Mouse (Mus musculus) liver, embryonic 12.5 days (tissue): ENCODE measurements around the gene Thumpd2. TPM values are rescaled to one million over a fixed set of nuclear protein-coding genes. Genes with fewer than 3 reads are reported as not detected.

Experiments
- ATAC-seq: fragments of 200-750 bp; cut with Nextera tagmentation; 2 replicates; pipeline ENCODE4 v1.8.0; 2017; ENCODE audit warnings: moderate number of reproducible peaks, mild to moderate bottlenecking, moderate library complexity
- H3K27ac ChIP-seq: fragments of 300-500 bp; sonication (generic); 2 replicates; pipeline ENCODE4 v1.5.1; 2016; ENCODE audit warnings: mild to moderate bottlenecking
- H3K27me3 ChIP-seq: fragments of 300-500 bp; sonication (generic); replicated peaks from 2 replicates; pipeline ENCODE4 v1.6.1; 2016; ENCODE audit warnings: mild to moderate bottlenecking, moderate library complexity
- H3K36me3 ChIP-seq: fragments of 300-500 bp; sonication (generic); 2 replicates; pipeline ENCODE4 v1.6.1; 2016; ENCODE audit warnings: mild to moderate bottlenecking, moderate library complexity
- H3K4me1 ChIP-seq: fragments of 300-500 bp; sonication (generic); 2 replicates; pipeline ENCODE4 v1.6.1; 2016
- H3K4me2 ChIP-seq: fragments of 300-500 bp; sonication (generic); 2 replicates; pipeline ENCODE4 v1.6.1; 2016; ENCODE audit warnings: mild to moderate bottlenecking, moderate library complexity
- H3K4me3 ChIP-seq: fragments of 300-500 bp; sonication (generic); 2 replicates; pipeline ENCODE4 v1.5.1; 2016; ENCODE audit warnings: mild to moderate bottlenecking, moderate library complexity
- H3K9ac ChIP-seq: fragments of 300-500 bp; sonication (generic); 2 replicates; pipeline ENCODE4 v1.6.1; 2016; ENCODE audit warnings: mild to moderate bottlenecking, moderate library complexity
- H3K9me3 ChIP-seq: fragments of 300-500 bp; sonication (generic); replicated peaks from 2 replicates; pipeline ENCODE4 v1.6.1; 2016; ENCODE audit warnings: mild to moderate bottlenecking, moderate library complexity
- WGBS: fragments of 180-500 bp; shearing (Covaris S2); methylation state at CpG from one replicate; pipeline ENCODE4 v1.1.7; 2016; ENCODE audit not compliant: insufficient replicate concordance; 5-methylcytosine and 5-hydroxymethylcytosine counted together
- polyA plus RNA-seq: library from polyadenylated mRNA; unstranded; fragments of >200 nt; fragmentation: Nextera tagmentation; extraction: Ambion mirVana; gene quantifications from 2 replicates; pipeline ENCODE4 v1.2.1, GENCODE M21; 2016

The Thumpd2 gene
- polyA plus RNA-seq, 1 experiment from 2014 or later, result 9.3 TPM

DNA sequence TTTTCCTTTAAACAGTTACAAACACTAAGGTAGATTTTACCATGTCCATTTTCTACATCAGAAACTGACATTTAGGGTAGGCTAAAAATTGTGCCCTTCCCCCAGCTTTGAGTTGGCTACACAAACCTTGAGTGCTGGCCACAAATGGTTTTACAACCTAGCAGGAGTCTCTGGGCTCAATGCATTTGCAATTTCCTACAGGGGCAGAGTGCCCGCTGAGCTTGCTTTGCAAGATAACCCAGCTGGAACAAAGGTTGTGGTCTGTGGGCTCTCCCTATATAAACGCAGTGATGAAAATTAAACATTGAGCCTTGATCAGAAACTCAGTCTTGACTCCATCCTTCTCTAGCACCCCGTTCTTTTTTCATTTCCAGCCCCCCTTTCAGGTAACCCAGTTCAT, 8.8 kb downstream of the Thumpd2 start:
- no peak overlapping the region for H3K4me2 ChIP-seq
- 70% methylated on average over 3 of the region's 3 CpGs for WGBS
- ATAC-seq, result no peak
- H3K9ac ChIP-seq, result no peak overlapping the region
- no peaks in the 10 kb centered on the region for H3K9me3 ChIP-seq
- H3K4me1 ChIP-seq, result peaks cover 23% of the 10 kb centered on the region
- H3K27ac ChIP-seq, result no peak overlapping the region
- no peaks in the 10 kb centered on the region for H3K27me3 ChIP-seq
- H3K36me3 ChIP-seq, result peaks cover 58% of the 10 kb centered on the region
- no peak overlapping the region for H3K4me3 ChIP-seq

- Histone ChIP-seq H3K4me3 (no peak overlapping the region), H3K4me2 (no peak overlapping the region), H3K27ac (no peak overlapping the region), H3K4me1 (peaks cover 23% of the 10 kb centered on the region), H3K27me3 (no peaks in the 10 kb centered on the region), H3K36me3 (peaks cover 57% of the 10 kb centered on the region), H3K9ac (no peak overlapping the region), H3K9me3 (no peaks in the 10 kb centered on the region)
- 84% methylated on average over 5 of the region's 5 CpGs for WGBS
- ATAC-seq, result no peak
These were observed 9.4 kb downstream of the Thumpd2 start for GRCm38 (mm10) chr17:81055522-81055921.

DNA sequence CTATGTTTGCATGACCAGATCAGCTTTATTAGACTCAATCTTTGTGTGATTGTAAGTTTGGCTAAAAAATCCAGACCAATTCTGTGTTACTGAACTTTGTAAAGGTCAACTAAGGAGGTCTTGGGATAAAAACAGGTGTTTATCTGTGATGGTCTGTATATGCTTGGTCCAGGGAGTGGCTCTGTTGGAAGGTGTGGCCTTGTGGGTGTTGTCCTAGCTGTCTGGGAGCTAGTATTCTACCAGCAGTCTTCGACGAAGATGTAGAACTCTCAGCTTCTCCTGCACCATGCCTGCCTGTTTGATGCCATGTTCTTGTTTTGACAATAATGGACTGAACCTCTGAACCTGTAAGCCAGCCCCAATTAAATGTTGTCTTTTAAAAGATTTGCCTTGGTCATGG, 11.6 kb downstream of the Thumpd2 start:
- H3K36me3 ChIP-seq, result peaks cover 63% of the 10 kb centered on the region
- no peaks in the 10 kb centered on the region for H3K27me3 ChIP-seq
- no peak overlapping the region for H3K4me3 ChIP-seq
- no peak overlapping the region for H3K4me2 ChIP-seq
- 69% methylated on average over 2 of the region's 2 CpGs for WGBS
- peaks cover 27% of the 10 kb centered on the region for H3K4me1 ChIP-seq
- no peak overlapping the region for H3K27ac ChIP-seq
- ATAC-seq, result peak; percentile 87
- no peaks in the 10 kb centered on the region for H3K9me3 ChIP-seq
- H3K9ac ChIP-seq, result no peak overlapping the region

DNA sequence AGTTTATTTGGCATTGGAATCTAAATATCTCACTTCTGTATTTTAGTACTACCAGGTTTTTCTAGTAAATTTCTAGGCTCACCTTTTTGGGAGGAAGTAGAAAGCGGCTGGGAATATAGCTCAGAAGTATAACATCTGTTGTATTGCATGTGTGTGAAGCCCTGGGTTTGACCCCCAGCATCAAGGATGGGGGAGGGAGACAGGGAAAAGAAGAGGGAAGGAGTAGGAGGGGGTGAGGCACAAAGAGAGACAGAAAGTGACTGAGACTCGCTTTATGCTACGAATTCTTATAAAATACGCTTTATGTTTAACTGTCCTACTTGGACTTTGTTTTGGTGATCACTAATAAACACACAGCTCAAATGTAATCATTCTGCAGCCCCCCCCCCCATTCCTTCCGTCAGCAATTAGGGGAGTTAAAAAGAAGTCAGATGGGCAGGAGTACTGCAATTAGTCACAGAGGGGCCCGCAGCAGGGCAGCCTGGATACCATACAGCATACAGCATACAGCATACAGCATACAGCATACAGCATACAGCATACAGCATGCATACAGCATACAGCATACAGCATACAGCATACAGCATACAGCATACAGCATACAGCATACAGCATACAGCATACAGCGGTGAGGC, 16.8 kb downstream of the Thumpd2 start:
- H3K9ac ChIP-seq, result no peak overlapping the region

DNA sequence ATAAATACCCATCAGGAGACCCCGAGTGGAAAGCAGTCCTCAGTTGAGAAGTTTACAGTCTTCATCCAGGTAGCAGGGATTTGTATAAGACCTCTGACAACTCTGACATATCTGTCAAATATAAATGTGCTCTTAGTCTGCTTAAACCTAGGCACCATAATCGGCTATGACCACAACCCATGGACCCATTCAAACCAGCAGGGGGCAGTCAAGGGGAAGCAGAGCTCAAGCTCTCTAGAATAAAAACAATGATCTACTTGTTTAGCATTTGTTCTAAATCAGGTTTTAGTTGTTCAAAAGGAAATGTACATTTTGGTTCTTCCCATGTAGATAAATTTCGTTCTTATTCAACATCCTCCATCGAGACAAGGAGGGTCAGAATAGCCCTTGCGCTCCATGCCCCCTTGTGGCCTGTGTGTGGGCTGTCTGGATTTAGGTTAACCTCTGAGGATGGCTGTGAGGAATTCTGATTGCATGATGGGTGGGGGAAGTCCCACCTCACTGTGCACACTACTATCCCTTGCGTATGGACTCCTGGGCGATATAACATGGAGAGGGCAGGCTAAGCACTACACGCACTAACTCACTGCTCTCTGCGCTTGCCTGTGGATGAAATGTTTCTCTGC, 19.2 kb downstream of the Thumpd2 start:
- 0 out of 2 replicates have a peak, but pooled peaks have one; percentile 38 for ATAC-seq
- 77% methylated on average over 9 of the region's 9 CpGs for WGBS

More for the DNA sequence above, 16.8 kb downstream of the Thumpd2 start:
- Histone ChIP-seq H3K27me3 (no peaks in the 10 kb centered on the region), H3K4me1 (peaks cover 15% of the 10 kb centered on the region), H3K27ac (no peak overlapping the region), H3K9me3 (no peaks in the 10 kb centered on the region), H3K36me3 (peaks cover 65% of the 10 kb centered on the region), H3K4me2 (no peak overlapping the region), H3K4me3 (no peak overlapping the region)
- ATAC-seq, result no peak
- 81% methylated on average over 7 of the region's 7 CpGs for WGBS

DNA sequence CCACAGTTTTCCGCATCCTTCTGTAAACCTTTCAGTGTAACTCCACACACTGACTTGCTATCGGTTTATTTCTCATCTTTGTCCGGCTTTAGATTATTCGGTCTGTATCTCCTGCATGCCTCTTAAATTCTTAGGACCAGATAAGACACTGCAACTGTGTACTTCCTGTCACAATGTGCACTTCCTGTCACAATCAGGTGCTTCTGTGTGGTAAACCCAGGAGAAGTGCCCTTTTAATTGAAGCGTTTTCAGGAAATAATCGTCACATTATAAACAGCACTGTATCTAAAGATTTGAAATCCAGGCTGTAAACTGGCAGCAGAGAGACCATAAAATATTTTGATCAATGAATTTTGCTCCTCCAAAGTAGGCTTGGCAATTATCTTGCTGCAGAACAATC, 19.8 kb downstream of the Thumpd2 start:
- H3K27ac ChIP-seq, result no peak overlapping the region
- no peak for ATAC-seq
- no peak overlapping the region for H3K9ac ChIP-seq
- H3K36me3 ChIP-seq, result peaks cover 69% of the 10 kb centered on the region
- no peaks in the 10 kb centered on the region for H3K9me3 ChIP-seq
- no peaks in the 10 kb centered on the region for H3K27me3 ChIP-seq
- no peak overlapping the region for H3K4me2 ChIP-seq
- H3K4me1 ChIP-seq, result peaks cover 42% of the 10 kb centered on the region
- no peak overlapping the region for H3K4me3 ChIP-seq
- 75% methylated on average over 6 of the region's 6 CpGs for WGBS

More for the DNA sequence above, 19.2 kb downstream of the Thumpd2 start:
- Histone ChIP-seq H3K27ac (no peak overlapping the region), H3K9me3 (no peaks in the 10 kb centered on the region), H3K4me2 (no peak overlapping the region), H3K36me3 (peaks cover 69% of the 10 kb centered on the region), H3K4me1 (peaks cover 37% of the 10 kb centered on the region), H3K4me3 (no peak overlapping the region), H3K27me3 (no peaks in the 10 kb centered on the region), H3K9ac (no peak overlapping the region)

GRCm38 (mm10) chr17:81044356-81044755, 20.5 kb downstream of the Thumpd2 start:
- Histone ChIP-seq H3K4me3 (no peak overlapping the region), H3K27me3 (no peaks in the 10 kb centered on the region), H3K4me2 (no peak overlapping the region), H3K27ac (no peak overlapping the region), H3K4me1 (peaks cover 46% of the 10 kb centered on the region), H3K9me3 (no peaks in the 10 kb centered on the region), H3K9ac (no peak overlapping the region), H3K36me3 (peaks cover 72% of the 10 kb centered on the region)
- no peak for ATAC-seq
- 80% methylated on average over 3 of the region's 3 CpGs for WGBS

DNA sequence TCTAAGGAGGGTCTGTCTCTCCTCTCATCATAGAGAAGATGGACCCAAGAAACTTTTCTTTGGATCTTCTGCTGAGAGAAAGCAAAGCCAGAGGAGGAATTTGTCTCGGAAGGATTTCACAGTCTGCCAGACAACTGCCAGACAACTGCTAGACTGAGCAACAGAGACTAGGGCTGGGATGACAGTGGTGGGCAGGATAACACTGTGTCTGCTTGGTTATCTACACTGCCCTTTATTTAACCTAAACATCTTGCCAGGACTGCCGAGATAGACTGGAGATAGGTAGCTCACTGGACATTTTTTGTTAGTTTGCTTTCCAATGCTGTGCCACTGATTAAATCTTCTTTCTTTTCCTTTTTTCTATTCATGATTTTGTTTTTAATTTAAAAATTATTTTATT, 23.2 kb downstream of the Thumpd2 start:
- peak; percentile 78 for ATAC-seq
- Histone ChIP-seq H3K36me3 (peaks cover 81% of the 10 kb centered on the region), H3K4me2 (no peak overlapping the region), H3K4me1 (peaks cover 53% of the 10 kb centered on the region), H3K27ac (peak overlapping the region; percentile 36; the same call in 1 of the 2 replicates), H3K9ac (no peak overlapping the region; the same call in 1 of the 2 replicates), H3K4me3 (no peak overlapping the region), H3K27me3 (no peaks in the 10 kb centered on the region), H3K9me3 (no peaks in the 10 kb centered on the region)
- WGBS, result 39% methylated on average over 2 of the region's 2 CpGs

DNA sequence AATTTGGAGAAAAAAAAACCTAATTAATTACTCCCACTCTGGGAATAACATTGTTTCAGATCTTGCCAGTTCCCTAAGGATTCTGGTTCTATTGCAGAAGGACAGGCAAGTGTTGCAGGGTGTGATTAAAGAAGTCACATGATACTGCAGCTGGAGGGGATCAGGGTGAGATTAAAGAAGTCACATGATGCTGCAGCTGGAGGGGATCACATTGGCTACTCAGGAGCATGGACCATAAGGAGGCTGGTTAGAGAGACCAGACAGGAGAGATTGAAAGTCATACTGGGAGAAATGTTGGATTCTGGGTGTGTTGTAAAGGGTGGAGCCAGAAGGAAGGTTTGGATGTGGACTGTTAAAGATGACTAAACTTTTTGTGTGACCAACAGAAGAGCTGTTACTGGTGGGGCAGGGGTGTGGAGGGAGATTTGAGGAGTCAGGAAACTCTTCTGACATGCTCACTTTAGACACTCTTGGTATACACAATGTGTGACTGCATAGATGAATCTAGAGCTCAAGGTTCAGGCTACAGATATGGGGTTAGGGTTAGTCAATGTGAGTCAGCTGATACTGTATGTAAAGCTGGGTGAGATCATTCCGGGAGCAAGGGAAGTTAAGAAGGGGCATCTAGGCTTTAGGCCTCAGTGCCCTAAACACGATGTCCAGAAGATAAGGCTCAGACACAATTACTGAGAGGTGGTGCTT, 26.0 kb downstream of the Thumpd2 start:
- no peak overlapping the region for H3K4me3 ChIP-seq
- ATAC-seq, result peak; percentile 84
- peaks cover 90% of the 10 kb centered on the region for H3K36me3 ChIP-seq

GRCm38 (mm10) chr17:81035354-81035753, 29.5 kb downstream of the Thumpd2 start:
- H3K4me1 ChIP-seq, result peaks cover 47% of the 10 kb centered on the region
- H3K27me3 ChIP-seq, result no peaks in the 10 kb centered on the region
- H3K27ac ChIP-seq, result no peak overlapping the region
- no peak for ATAC-seq
- 65% methylated on average over 5 of the region's 5 CpGs for WGBS
- H3K9me3 ChIP-seq, result no peaks in the 10 kb centered on the region
- no peak overlapping the region for H3K9ac ChIP-seq
- peaks cover 74% of the 10 kb centered on the region for H3K36me3 ChIP-seq
- no peak overlapping the region for H3K4me2 ChIP-seq
- no peak overlapping the region for H3K4me3 ChIP-seq

More for the DNA sequence above, 26.0 kb downstream of the Thumpd2 start:
- WGBS, result 50% methylated on average over 2 of the region's 2 CpGs
- H3K4me2 ChIP-seq, result no peak overlapping the region
- H3K4me1 ChIP-seq, result peaks cover 49% of the 10 kb centered on the region
- H3K27ac ChIP-seq, result peak overlapping the region; percentile 57; the same call in 1 of the 2 replicates
- no peaks in the 10 kb centered on the region for H3K9me3 ChIP-seq
- H3K27me3 ChIP-seq, result no peaks in the 10 kb centered on the region
- H3K9ac ChIP-seq, result no peak overlapping the region

DNA sequence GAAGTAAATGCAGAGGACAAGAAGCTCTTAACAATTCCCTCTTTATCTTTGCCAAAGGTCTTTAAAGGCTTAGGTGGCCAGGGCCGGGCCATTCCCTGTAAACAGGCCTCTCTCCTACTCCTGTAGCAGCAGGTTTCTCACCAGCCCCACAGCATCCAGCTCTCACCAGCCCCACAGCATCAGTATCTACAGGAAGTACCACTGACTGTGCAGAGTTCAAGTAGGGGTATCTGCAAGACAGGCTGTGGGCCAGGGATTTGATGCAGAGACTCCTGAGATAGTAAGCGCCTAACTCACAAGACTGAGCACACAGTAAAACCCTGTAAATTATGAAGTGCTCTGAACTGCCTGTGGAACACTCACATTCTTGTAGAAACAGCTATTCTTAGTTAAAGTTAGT, 31.9 kb downstream of the Thumpd2 start:
- 20% methylated on average over 2 of the region's 2 CpGs for WGBS
- Histone ChIP-seq H3K9me3 (no peaks in the 10 kb centered on the region), H3K4me3 (no peak overlapping the region), H3K36me3 (peaks cover 72% of the 10 kb centered on the region), H3K4me1 (peaks cover 27% of the 10 kb centered on the region), H3K27ac (peak overlapping the region; percentile 72), H3K4me2 (no peak overlapping the region), H3K27me3 (no peaks in the 10 kb centered on the region), H3K9ac (no peak overlapping the region)
- no peak for ATAC-seq

GRCm38 (mm10) chr17:81031830-81032442, 32.9 kb downstream of the Thumpd2 start:
- Histone ChIP-seq H3K36me3 (peaks cover 72% of the 10 kb centered on the region), H3K9ac (no peak overlapping the region), H3K9me3 (no peaks in the 10 kb centered on the region), H3K27ac (peak overlapping the region; percentile 87), H3K4me3 (no peak overlapping the region), H3K4me2 (peak overlapping the region; percentile 22), H3K27me3 (no peaks in the 10 kb centered on the region), H3K4me1 (peaks cover 27% of the 10 kb centered on the region)
- ATAC-seq, result peak; percentile 98
- 36% methylated on average over 3 of the region's 3 CpGs for WGBS
